Mouse (Mus musculus) midbrain, embryonic 11.5 days (tissue): ENCODE measurements around the gene Tex13c2. TPM values are rescaled to one million over a fixed set of nuclear protein-coding genes. Genes with fewer than 3 reads are reported as not detected.

Experiments used
- ATAC-seq: fragments of 200-750 bp; cut with Nextera tagmentation; 2 replicates; pipeline ENCODE4 v1.8.0; 2017; ENCODE audit warnings: moderate TSS enrichment, moderate library complexity; ENCODE audit not compliant: low FRiP score
- DNase-seq: peaks from one replicate; pipeline ENCODE4 v3.0.0; 2015; ENCODE audit warnings: low spot score; ENCODE audit errors: missing footprints
- H3K27ac ChIP-seq: fragments of 300-500 bp; sonication (generic); 2 replicates; pipeline ENCODE4 v1.5.1; 2014; ENCODE audit warnings: low read depth, low read length
- H3K27me3 ChIP-seq: fragments of 300-500 bp; sonication (generic); 2 replicates; pipeline ENCODE4 v1.6.1; 2014; ENCODE audit warnings: mild to moderate bottlenecking, low read length, moderate library complexity, mixed read lengths; ENCODE audit not compliant: control insufficient read depth, insufficient read depth
- H3K36me3 ChIP-seq: fragments of 300-500 bp; sonication (generic); 2 replicates; pipeline ENCODE4 v1.6.1; 2014; ENCODE audit warnings: mild to moderate bottlenecking, low read length, moderate library complexity, mixed read lengths; ENCODE audit not compliant: control insufficient read depth, insufficient read depth
- H3K4me1 ChIP-seq: fragments of 300-500 bp; sonication (generic); 2 replicates; pipeline ENCODE4 v1.6.1; 2014; ENCODE audit warnings: low read length; ENCODE audit not compliant: control insufficient read depth, insufficient read depth
- H3K4me2 ChIP-seq: fragments of 300-500 bp; sonication (generic); 2 replicates; pipeline ENCODE4 v1.6.1; 2014; ENCODE audit warnings: mild to moderate bottlenecking, moderate library complexity
- H3K4me3 ChIP-seq: fragments of 300-500 bp; sonication (generic); 2 replicates; pipeline ENCODE4 v1.5.1; 2014; ENCODE audit warnings: low read depth, low read length
- H3K9ac ChIP-seq: fragments of 300-500 bp; sonication (generic); 2 replicates; pipeline ENCODE4 v1.6.1; 2014; ENCODE audit warnings: low read length
- H3K9me3 ChIP-seq: fragments of 300-500 bp; sonication (generic); 2 replicates; pipeline ENCODE4 v1.6.1; 2016; ENCODE audit warnings: low read length; ENCODE audit not compliant: control insufficient read depth
- WGBS: fragments of 180-500 bp; shearing (Covaris S2); extraction: QIAGEN DNeasy Blood & Tissue Kit; methylation state at CpG from one replicate; pipeline ENCODE4 v1.1.7; 2014; 5-methylcytosine and 5-hydroxymethylcytosine counted together
- polyA plus RNA-seq: library from polyadenylated mRNA; unstranded; fragments of >200 nt; fragmentation: Nextera tagmentation; extraction: Ambion mirVana; gene quantifications from 2 replicates; pipeline ENCODE4 v1.2.1, GENCODE M21; 2014

Tex13c2 gene
- polyA plus RNA-seq, 1 experiment from 2014 or later: not detected

DNA sequence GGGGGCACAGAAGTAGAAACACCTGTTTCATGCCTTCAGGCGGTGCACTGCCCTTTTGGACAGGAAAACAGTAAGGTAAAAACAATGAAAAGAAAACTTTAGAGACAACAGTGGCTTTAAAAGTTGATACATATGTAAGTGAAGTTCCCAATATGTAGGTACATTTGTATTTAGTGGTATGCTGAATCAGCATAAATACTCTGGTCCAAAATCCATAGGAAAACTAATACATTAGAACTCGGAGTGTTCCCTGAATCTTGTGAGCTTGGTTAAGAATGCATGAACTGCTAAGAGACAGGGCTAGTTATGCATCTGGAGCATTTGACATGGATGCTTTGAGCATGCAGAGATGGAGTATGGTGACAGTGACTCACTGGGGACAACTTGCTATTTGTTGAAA is 33.4 kb downstream of the Tex13c2 start:
- H3K4me3 ChIP-seq: no peak overlapping the region
- no peak for DNase-seq

DNA sequence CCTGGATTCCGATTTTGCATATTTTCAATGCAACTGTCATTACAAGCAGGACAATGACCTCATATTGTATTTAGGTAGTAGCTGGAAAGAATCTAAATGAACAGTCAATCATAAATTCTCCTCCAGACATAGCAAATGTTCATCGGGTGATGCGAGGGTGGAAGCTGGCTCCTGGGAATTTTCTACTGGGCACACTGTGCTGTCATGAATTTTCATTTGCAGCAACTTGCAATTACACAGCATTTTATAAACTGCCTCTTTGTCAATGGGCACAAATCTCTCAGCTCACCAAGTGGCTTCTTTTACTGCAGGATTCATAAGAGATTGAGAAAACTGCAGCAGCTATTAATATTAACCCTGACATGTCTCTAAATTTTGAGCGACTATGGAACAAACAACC is 41.2 kb downstream of the Tex13c2 start:
- Histone ChIP-seq H3K4me3 (no peak overlapping the region), H3K36me3 (no peaks in the 10 kb centered on the region), H3K27me3 (no peaks in the 10 kb centered on the region), H3K4me2 (no peak overlapping the region), H3K9me3 (no peaks in the 10 kb centered on the region), H3K27ac (no peak overlapping the region), H3K9ac (no peak overlapping the region), H3K4me1 (no peaks in the 10 kb centered on the region)
- 78% methylated on average over 4 of the region's 4 CpGs for WGBS
- DNase-seq (no peak), ATAC-seq (no peak)

More for the DNA sequence above, 33.4 kb downstream of the Tex13c2 start:
- ATAC-seq: no peak
- Histone ChIP-seq H3K27me3 (no peaks in the 10 kb centered on the region), H3K4me2 (no peak overlapping the region), H3K4me1 (no peaks in the 10 kb centered on the region), H3K36me3 (no peaks in the 10 kb centered on the region), H3K27ac (no peak overlapping the region), H3K9me3 (no peaks in the 10 kb centered on the region), H3K9ac (no peak overlapping the region)
- 79% methylated on average over 2 of the region's 2 CpGs for WGBS

DNA sequence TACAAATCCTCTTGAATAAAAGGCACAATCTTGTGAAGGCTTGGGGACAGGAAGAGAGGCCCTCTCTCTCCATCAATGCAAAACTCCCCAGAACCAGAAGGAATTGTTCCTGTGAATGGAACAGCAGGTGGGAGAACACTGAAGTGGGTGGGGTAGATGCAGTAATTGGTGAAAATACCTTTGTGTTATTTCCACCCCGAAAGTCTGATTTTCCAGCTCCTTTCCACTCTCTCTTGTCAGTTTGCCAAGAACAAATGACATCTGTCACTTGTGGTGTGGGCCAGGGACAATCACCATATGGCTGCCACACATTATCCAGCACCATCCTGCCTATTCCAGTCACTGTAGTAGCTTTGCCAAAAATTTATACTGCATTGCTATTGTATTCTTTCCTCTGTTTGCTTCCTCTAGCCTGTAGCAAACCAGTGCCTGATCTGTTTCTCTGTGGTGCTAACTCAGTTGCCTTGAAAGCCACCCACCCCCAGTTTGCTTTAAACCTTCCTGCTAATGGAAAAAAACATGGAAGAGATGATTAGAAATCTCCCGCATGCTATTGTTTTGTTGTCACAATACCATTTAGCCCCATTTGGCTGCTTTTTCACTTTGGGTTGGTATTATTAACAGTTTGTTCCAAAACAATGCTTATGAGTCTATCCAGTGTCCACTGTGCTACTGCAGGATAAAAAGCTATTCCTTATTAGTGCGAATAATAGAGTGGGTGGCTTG is 50.7 kb downstream of the Tex13c2 start:
- 28% methylated on average over 3 of the region's 3 CpGs for WGBS
- no peaks in the 10 kb centered on the region for H3K36me3 ChIP-seq
- H3K9me3 ChIP-seq: no peaks in the 10 kb centered on the region
- DNase-seq (no peak), ATAC-seq (peak; percentile 57; the same call in 1 of the 2 replicates)
- H3K27me3 ChIP-seq: no peaks in the 10 kb centered on the region
- H3K9ac ChIP-seq: no peak overlapping the region
- no peak overlapping the region; the same call in 1 of the 2 replicates for H3K4me2 ChIP-seq
- H3K27ac ChIP-seq: no peak overlapping the region
- H3K4me3 ChIP-seq: no peak overlapping the region
- no peaks in the 10 kb centered on the region for H3K4me1 ChIP-seq

DNA sequence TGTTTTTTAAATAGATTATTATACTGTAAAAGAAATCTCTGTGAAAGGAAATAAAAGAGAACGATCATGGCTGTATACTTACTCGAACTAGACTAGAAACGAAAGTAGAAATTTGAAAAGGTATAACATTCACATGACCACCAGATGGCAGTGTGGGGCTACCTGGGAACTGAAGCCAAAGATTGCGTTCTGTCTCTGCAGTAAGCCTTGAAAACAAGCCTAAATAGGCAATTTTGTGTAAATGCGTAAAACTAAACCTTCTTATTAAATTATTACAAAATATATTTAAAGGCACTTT is 51.2 kb downstream of the Tex13c2 start:
- no peak overlapping the region for H3K9ac ChIP-seq
- ATAC-seq (peak; percentile 30; the same call in 1 of the 2 replicates), DNase-seq (peak; percentile 92)
- no peak overlapping the region for H3K4me3 ChIP-seq
- no peak overlapping the region for H3K27ac ChIP-seq
- H3K36me3 ChIP-seq: no peaks in the 10 kb centered on the region
- no peak overlapping the region; the same call in 1 of the 2 replicates for H3K4me2 ChIP-seq
- H3K27me3 ChIP-seq: no peaks in the 10 kb centered on the region
- WGBS: 28% methylated on average over 5 of the region's 5 CpGs
- H3K4me1 ChIP-seq: no peaks in the 10 kb centered on the region
- H3K9me3 ChIP-seq: no peaks in the 10 kb centered on the region

Other genes with a start within 250 kb of the Tex13c2 start
- gene Sh2d1a, start 12.8 kb downstream of the Tex13c2 start, polyA plus RNA-seq: 0.69 and 0.81 TPM in 2 replicates